Mouse (Mus musculus): ENCODE measurements around the gene Miox. TPM values are rescaled to one million over a fixed set of nuclear protein-coding genes. Genes with fewer than 3 reads are reported as not detected.

The Miox gene
- polyA plus RNA-seq, 1 experiment, result not detected

DNA sequence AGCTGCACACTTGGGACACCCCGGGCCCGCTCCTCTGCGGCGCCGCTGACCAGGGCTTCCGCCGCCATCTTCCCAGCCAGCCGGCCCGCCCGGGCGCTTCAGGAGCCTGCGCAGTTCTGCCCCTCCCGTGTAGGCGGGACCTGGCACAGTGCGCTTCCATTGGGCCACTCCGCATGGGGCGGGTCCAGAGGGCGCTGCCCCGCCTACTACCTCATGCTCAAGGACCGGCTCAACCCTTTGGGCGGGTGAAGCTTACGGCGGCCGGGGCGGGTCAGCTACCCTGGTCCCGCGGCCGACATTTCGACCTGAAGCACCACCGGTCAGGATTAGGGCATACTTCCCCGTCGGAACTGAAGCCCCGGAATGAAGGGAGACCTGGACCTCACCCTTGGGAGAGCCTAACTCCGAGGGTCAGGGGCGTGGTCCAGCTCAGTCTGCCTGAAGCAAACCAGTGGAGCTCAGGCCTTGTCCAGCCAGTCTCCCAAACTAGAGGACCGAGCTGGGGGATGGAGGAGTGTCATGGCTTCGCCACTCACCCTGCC is 18.9 kb upstream of the Miox start, which contains the start of gene Sbf1:
Gene Sbf1 (minus strand): TSS at position 122 of the 542 bp plus-strand sequence.
- DNase-seq (ENCODE audit: low read depth), result peak; percentile 45

DNA sequence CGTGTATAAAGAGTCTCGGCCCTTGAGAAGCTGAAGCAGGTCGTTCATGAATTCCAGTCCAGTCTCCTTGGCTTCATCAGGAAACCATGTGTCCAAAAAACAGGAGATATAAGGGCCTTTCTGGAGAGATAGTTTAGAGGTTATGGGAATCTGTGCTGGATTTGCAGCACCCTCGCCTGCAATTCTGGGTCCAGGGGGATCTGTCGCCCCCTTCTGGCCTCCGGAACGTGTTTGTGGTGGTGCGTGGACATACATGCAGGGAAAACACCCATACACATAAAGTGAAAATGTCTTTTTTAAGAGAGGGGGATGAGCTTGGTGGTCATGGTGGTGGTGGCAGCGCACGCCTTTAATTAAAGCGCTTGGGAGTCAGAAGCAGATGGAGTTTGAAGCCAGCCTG is 18.1 kb upstream of the Miox start:
- no peak for DNase-seq (ENCODE audit: low read depth)

DNA sequence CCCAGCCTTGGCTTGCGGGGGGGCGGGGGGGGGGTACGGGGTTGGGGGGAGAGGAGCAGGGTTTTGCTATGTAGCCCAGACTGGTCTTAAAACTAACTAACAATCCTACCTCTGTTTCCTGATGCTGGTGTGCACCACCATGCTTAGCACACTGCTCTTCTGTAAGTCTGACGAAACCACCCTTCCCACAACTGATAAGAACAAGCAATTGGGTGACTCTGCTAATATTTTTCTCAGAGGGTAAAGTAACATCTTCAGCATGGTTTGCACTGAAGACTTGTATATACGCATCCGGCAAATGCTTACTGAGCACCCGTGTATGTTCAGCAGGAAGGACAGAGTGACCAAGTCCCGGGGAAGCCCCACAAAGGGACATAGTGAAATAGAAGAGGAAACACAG is 12.9 kb upstream of the Miox start:
- no peak for DNase-seq (ENCODE audit: low read depth)

DNA sequence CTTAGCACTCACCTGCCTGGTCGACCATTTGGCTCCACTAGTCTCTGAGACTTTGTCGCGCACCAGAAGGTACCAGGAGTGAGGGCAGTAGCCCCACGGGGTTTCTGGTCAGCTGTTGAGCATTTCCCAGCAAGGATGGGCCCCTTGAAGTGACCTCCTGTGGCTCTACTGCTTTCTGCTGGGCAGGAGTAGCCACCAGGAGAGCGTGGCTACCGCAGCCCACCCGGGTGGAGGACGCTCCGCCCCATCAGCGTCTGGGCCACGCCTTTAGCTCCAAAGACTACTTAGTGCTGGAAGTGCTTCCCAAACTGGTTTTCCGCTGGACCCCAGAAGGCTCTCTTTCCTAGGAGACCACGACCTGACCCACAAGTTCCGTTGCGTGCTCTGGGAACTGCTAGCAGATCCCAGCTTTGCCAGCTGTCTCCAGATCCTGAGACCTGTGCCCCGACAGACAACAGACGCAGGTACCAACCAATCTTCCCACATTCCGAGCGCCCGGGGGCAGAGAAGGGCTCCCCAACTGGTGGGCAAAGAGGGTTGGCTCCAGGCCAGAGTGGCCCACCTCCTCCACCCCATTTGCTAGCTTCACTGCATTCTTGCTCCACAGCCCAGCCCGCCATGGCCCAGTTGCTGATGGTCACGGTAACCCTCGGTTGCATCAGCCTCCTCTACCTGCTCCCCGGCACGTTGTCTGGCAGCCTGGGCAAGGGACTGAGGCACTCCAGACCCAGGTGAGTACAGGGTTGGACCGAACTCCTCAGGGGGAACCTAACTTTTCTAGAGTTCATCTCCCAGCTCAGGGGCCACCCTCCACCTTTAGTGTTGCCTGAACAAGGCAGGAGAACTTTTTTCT is 11.3 kb upstream of the Miox start, which contains the start of gene Adm2:
Gene Adm2 (plus strand): TSS at position 51 of the 853 bp plus-strand sequence.
- no peak for DNase-seq (ENCODE audit: low read depth)

DNA sequence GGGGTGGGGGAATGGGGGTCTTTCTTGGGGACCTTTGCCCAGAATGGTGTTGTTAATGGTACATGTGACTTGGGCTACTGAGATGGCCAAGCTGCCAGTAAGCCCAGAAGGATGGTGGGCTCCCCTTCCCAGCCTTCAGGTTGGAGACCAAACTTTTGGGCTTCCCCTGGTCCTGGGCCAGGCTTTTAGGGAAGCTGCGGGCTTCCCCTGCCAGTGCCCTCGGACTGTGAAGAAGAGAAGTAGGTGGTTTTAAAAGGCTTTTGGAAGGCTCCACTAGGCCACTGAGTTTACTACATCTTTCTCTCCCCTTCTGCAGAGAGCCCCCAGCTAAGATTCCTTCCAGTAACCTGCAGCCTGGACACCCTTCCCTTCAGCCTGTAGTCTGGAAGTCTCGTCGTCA is 10.5 kb upstream of the Miox start:
- no peak for DNase-seq (ENCODE audit: low read depth)

DNA sequence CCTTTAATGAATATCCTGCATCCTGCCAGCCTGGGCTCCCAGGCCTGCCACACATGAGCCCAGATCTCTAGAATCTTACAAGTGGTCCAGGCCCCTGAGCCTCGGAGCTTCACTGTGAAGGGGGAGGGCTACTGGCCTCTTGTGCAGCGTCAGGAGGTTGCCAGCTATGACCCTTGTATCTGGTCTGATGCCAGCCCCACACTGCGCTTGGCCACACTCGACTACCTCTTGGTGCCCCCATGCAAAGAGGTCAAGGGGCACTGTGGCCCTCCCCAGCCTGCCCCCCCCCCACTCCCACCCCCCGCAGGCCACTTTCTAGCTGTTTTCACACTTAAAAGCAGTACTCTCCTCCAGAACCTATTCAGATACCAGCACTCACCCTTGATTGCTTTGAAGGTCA is 7.8 kb upstream of the Miox start:
- DNase-seq (ENCODE audit: low read depth), result no peak

DNA sequence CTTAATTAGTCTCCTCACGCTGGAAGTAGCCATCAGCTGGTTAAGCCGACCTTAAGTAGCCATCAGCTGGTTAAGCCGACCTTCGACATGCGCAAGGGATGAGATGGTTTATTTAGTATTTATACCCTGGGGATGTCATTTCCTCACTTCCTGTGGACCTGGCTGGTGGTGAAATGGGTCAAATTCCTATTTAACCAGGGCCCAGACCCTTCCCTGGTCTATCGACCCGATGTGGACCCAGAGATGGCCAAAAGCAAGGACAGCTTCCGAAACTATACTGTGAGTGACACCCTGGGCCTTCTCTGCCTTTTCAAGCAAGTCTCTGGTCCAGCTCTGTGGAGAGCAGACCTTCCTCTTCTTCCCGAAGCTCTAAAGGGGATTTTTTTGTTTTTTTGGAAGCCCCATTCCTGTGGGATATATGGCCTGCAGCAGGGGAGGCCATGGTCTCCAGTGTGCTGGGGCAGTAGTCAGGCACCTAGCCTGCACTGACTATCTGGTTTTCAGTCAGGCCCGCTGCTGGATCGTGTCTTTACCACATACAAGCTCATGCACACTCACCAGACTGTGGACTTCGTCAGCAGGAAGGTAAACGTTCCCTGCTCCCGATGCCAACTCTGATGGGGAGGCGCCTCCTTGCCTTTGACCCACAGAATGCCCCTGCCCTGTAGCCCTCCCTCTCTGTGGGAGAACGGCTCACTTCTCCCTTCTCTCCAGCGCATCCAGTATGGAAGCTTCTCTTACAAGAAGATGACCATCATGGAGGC is 758 bp downstream of the Miox start:
- no peak for DNase-seq (ENCODE audit: low read depth)

DNA sequence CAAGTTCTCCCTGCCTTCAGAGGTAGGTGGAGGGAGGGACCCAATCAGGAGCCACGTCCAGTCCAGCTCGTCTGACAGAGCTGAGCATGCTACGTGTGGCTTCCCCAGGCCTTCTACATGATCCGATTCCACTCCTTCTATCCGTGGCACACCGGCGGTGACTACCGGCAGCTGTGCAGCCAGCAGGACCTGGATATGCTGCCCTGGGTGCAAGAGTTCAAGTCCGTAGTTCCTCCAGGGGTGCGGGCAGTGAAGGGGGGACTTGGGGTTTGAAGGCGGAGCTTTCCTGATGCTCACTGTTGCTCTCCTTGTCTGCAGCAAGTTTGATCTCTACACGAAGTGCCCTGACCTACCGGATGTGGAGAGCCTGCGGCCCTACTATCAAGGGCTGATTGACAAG is 2.2 kb downstream of the Miox start:
- DNase-seq (ENCODE audit: low read depth), result no peak

DNA sequence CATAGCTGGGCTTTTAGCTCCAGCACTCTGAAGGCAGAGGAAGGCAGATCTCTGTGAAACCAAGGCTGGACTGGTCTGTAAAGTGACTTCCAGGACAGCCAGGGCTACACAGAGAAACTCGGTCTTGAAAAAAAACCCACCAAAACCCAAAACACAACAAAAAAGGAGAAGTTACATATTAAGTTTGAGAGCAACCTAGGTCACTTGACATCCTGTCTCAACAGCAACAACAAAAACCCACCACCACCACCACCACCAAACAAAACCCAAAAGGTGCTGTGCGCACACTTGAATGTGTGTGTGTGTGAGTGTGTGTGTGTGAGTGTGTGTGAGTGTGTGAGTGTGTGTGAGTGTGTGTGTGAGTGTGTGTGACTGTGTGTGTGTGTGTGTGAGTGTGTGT is 5.5 kb downstream of the Miox start:
- no peak for DNase-seq (ENCODE audit: low read depth)

DNA sequence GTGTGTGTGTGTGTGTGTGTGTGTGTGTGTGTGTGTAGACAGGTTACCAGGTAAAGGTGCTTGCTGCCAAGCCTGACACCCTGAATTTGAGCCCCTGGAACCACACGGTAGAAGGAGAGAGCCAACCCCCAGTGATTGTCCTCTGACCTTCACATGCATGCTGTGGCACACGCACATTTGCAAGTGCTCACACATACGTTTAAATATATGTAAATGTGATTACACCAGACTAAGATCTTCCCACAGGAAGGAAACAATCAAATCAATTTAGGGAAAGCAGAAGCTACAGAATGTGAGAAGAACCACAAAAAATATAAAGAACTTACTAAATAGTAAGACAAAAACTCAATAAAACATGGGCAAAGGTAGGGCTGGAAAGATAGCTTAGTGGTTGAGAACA is 5.9 kb downstream of the Miox start:
- DNase-seq (ENCODE audit: low read depth), result no peak

DNA sequence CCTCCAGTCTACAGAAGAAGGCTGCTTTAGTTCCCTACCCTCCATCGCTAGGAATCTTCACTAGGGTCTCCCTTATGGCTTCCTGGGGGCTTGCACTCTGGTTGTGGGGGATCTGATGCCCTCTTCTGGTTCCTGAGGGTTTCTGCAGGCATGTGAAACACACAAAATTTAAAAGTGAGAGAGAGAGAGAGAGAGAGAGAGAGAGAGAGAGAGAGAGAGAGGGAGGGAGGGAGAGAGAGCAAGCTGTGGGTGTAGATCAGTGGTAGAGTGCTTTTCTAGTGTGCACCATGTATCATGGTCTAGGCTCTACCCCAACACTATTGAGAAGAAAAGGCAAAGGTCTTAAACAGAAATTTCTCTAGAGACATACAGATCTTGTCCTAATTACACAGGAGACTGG is 7.5 kb downstream of the Miox start:
- DNase-seq (ENCODE audit: low read depth), result no peak

DNA sequence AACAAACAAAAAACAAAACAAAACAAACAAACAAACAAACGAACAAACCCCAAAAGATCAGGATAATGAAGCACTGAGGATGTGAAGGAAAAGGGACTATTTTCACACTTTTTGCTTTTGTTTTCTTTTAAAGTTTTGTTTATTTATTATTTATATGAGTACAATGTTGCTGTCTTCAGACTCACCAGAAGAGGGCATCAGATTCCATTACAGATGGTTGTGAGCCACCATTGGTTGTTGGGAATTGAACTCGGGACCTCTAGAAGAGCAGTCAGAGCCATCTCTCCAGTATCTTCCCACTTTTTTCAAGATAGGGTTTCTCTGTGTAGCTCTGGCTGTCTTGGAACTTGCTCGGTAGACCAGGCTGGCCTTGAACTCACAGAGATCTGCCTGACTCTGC is 9.1 kb downstream of the Miox start:
- no peak for DNase-seq (ENCODE audit: low read depth)

DNA sequence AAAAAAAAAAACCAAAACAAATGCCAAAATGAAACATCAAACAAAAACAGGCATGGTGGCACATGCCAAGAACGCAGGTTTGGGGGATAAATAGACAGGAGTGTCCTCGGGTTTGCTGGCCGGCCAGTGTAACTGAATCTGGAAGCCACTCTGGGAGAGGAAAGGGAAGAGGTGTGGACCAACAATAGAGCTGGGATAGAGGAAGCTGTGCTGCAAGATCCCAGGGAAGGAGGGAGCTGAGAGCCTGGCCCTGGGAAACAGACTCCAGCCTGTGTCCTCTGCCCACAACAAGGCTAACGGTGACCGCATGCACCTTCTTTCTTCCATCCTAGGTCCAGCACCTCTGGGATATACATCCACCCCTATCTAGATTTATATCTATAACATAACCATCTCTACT is 16.2 kb downstream of the Miox start:
- no peak for DNase-seq (ENCODE audit: low read depth)

DNA sequence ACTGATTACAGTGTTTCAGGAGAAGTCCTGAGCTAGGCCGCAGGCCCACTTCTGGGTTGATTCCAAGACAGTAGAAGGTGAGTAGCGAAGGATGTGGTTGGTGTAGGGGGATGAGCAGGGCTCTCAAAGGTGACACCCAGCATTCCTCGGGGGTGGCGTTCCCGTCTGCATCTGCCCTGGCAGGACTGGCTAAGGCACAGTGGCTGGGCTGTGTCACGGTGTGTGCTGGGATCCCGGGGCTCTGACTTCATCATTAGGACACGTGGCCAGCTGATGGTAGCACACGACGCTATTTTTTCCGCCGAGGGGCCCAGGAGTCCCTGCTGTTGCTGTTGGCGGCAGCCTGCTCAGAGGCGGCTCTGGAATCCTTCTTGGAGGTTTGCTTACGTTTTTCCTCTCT is 17.1 kb downstream of the Miox start:
- no peak for DNase-seq (ENCODE audit: low read depth)

DNA sequence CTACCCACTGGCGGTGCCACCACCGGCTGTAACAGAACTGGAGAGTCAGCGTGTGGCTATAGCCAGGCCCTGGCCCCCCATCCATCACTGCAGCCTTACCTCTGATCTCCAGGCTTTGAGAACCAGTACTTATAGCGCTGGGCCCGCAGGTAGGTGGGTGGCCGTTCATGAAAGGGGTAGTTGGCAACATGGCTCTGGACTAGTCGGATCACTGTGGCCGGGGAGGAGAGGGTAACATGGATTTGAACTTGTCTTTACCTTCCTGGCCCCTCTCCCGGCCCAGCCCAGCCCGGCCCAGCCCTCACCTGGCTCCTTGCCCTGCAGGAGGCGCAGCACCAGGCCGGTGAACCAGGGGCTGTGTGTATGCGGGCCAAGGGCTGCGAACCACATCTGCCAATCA is 17.9 kb downstream of the Miox start:
- DNase-seq (ENCODE audit: low read depth), result no peak

DNA sequence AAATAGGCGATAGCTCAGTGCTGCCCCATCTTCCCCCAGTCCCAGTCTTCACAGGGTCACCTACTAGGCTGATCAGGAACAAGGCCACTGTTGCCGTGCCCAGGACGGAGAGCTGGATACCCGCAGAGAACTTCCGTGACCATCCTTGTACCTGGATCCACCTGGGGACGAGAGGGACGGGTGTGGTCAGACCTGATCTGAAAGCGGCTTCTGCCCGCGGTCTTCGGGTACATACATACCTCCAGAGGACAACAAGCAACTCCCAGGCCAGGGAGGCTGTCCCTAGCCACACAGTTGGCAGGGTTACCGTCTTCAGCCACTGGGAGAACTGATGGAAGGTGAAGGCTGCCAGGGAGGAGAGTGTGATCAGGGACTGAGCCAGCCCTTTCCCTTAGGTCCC is 18.6 kb downstream of the Miox start:
- no peak for DNase-seq (ENCODE audit: low read depth)

DNA sequence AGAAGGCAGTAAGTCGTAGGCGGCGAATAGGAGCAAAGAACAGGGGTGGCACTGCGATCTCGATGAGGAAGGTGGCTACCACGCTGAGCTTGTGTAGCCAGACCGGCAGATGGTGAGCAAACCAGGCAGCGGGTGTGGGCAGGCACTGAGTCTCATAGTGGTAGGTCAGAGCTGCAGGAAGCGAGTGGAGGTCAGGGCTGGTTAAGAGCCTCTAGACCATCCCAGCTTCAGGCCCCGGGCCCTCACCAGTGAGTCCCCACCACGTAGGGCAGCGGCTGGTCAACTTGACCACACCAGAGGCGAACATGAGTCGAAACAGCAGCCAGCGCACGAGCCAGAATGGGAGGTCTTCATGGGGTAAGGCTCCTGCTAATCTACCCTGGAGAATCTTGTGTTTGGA is 19.6 kb downstream of the Miox start:
- no peak for DNase-seq (ENCODE audit: low read depth)

DNA sequence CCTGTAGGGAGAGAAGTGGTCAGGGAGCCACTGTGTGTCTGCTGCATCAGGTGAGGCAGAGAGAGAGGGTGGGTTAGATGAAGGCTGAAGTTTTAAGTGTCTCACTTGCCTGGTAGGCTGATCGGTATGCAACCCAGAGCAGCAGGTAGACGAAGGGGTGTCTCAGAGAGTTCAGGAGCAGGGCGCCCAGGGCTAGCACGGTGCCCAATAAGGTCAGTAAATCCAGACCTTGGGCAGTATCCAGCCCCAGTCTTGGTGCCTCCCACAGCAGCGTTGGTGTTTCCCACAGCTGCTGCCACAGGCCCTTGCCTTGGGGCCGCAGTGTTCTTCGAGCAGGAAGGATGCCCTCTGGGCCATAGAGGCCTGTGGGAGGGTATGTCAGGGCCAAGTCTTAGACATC is 20.3 kb downstream of the Miox start:
- DNase-seq (ENCODE audit: low read depth), result no peak

DNA sequence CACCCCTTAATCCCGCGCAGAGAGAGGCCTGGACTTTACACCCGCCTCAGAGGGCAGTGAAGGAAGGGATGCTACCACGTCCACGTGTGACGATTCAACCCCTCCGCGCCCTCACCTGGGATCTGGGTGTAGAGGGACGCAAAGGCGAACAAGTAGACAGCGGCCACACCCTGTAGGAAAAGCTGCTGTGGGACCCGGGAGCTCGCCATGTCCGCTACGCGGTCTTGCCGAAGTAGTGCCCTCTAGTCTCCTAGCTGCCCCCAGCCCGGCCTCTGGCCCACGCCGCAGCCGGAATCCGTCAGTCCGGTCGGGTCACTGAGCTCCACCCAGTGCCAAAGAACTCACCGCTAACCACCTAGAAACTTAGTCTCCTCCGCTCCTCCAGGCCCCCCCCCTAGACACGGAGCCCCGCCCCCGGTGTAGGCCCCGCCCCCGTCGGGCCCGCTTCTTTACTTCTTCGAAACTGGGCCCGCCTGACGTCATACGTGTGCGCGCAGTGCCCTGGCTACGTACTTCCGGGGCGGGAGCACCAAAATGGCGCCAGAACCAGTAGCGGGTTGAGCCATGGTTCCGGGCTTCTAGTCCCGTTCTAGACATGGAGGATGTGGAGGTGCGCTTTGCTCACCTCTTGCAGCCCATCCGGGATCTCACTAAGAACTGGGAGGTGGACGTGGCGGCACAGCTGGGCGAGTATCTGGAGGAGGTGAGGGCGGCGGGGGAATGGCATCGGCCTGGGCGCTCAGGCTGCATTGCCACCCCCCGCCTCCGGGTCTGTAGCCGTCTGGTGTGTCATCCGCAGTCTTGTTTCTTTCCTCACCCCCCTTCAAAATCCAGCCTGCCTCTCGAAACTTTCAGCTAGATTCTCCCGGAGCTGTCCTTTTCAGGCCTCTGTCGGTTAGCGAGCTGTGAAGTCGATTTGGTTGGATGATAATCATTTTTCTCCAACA is 21.3 kb downstream of the Miox start, which contains the start of the genes Lmf2 and Ncaph2:
Gene Lmf2 (minus strand): TSS at position 419 of the 947 bp plus-strand sequence.
Gene Ncaph2 (plus strand): TSS at position 479 of the 947 bp plus-strand sequence.
- peak; percentile 47 for DNase-seq (ENCODE audit: low read depth)

DNA sequence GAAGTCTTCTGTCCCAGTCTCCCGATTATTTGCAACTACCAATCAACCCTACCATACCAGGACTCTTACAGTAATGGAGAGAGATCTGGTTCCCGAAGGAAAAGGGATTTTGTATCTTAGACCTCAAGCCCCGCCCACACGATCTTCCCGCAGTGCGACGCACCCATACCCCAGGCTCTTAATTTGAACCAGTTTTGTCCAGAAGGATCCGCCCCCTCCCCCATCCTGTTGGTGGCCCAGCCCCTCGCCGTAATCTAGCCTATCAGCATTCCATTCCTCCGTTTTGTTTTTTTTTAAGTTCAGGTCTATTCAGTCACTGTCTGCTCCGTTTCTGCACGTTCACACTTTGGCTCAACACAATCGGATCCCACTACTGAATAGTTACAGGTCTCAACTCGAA is 22.2 kb downstream of the Miox start:
- DNase-seq (ENCODE audit: low read depth), result peak; percentile 38

DNA sequence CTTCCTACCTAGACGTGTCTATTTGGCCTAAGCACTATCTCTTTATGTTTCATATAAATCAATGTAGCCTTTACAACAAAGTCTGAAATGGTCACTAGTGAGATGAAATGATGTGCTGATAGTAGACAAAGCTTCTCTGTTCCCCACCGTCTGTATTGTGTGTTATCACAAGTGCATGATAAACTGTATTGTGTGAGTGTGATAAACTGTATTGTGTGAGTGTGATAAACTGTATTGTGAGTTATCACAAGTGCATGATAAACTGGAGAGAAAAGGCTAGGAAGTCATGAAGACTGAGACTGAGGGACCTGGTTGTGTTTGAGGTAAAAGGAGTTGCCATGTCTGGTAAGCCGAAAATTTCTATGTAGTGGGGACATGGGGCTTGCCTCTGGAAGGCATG is 24.6 kb downstream of the Miox start:
- DNase-seq (ENCODE audit: low read depth), result no peak
